Mouse (Mus musculus): ENCODE measurements around the gene Synpo2l. TPM values are rescaled to one million over a fixed set of nuclear protein-coding genes. Genes with fewer than 3 reads are reported as not detected.

The Synpo2l gene
- total and polyA plus RNA-seq, 3 experiments: 0.13 to 0.35 (median 0.17) TPM

Small RNAs within 50 kb of the gene (microRNA-seq; reads per million reads assigned to microRNA genes)
- 0.41 to 0.88 reads per million in 2 experiments for gene Mir6946

Other genes starting within 250 kb of the Synpo2l start
- 1 to 10 TPM; 1.1 to 2.9 TPM for gene Cfap70, start 216.1 kb downstream of the Synpo2l start, total RNA-seq (2021)
- gene Cfap70, start 216.1 kb downstream of the Synpo2l start, polyA plus RNA-seq (2012; rRNA removed): 0.06 and 0.12 TPM in 2 replicates
- 100 to 1,000 TPM; 109 to 121 TPM for gene Anxa7, start 188.2 kb downstream of the Synpo2l start, total RNA-seq (2021)
- 133 and 139 TPM in 2 replicates for gene Anxa7, start 188.2 kb downstream of the Synpo2l start, polyA plus RNA-seq (2012; rRNA removed)
- under 1 TPM; 0.21 to 0.61 TPM for gene Mss51, start 171.5 kb downstream of the Synpo2l start, total RNA-seq (2021)
- 0.07 and 0.10 TPM in 2 replicates for gene Mss51, start 171.5 kb downstream of the Synpo2l start, polyA plus RNA-seq (2012; rRNA removed)
- 10 to 100 TPM; 55.2 to 71.6 TPM for gene Ppp3cb, start 121.8 kb downstream of the Synpo2l start, total RNA-seq (2021)
- gene Ppp3cb, start 121.8 kb downstream of the Synpo2l start, polyA plus RNA-seq (2012; rRNA removed): 2.1 and 2.8 TPM in 2 replicates
- 10 to 100 TPM; 11.3 to 12.1 TPM for gene Usp54, start 27.3 kb downstream of the Synpo2l start, total RNA-seq (2021)
- 4.7 and 5.6 TPM in 2 replicates for gene Usp54, start 27.3 kb downstream of the Synpo2l start, polyA plus RNA-seq (2012; rRNA removed)
- not detected for gene Myoz1, start 11.8 kb downstream of the Synpo2l start, total RNA-seq (2021)
- gene Myoz1, start 11.8 kb downstream of the Synpo2l start, polyA plus RNA-seq (2012; rRNA removed): not detected in 2 replicates
- 100 to 1,000 TPM; 109 to 142 TPM for gene Sec24c, start 6.0 kb upstream of the Synpo2l start, total RNA-seq (2021)
- 283 and 329 TPM in 2 replicates for gene Sec24c, start 6.0 kb upstream of the Synpo2l start, polyA plus RNA-seq (2012; rRNA removed)
- gene Fut11, start 26.6 kb upstream of the Synpo2l start, total RNA-seq (2021): 10 to 100 TPM; 15.5 to 18.0 TPM
- 47.8 and 51.2 TPM in 2 replicates for gene Fut11, start 26.6 kb upstream of the Synpo2l start, polyA plus RNA-seq (2012; rRNA removed)
- gene Chchd1, start 34.7 kb upstream of the Synpo2l start, total RNA-seq (2021): 10 to 100 TPM; 66.6 to 93.6 TPM
- gene Chchd1, start 34.7 kb upstream of the Synpo2l start, polyA plus RNA-seq (2012; rRNA removed): 5.9 and 8.5 TPM in 2 replicates
- 100 to 1,000 TPM in 1 of 2 experiments, 10 to 100 TPM in 1; 95.8 to 128 TPM for gene Zswim8, start 39.2 kb upstream of the Synpo2l start, total RNA-seq (2021)
- gene Zswim8, start 39.2 kb upstream of the Synpo2l start, polyA plus RNA-seq (2012; rRNA removed): 279 and 287 TPM in 2 replicates
- gene Ndst2, start 66.2 kb upstream of the Synpo2l start, total RNA-seq (2021): 10 to 100 TPM; 24.6 to 25.0 TPM
- 34.9 and 35.9 TPM in 2 replicates for gene Ndst2, start 66.2 kb upstream of the Synpo2l start, polyA plus RNA-seq (2012; rRNA removed)
- gene Camk2g, start 125.7 kb upstream of the Synpo2l start, total RNA-seq (2021): 10 to 100 TPM; 51.4 to 67.7 TPM
- 41.7 and 42.8 TPM in 2 replicates for gene Camk2g, start 125.7 kb upstream of the Synpo2l start, polyA plus RNA-seq (2012; rRNA removed)
- 10 to 100 TPM; 31.2 to 64.4 TPM for gene Plau, start 168.3 kb upstream of the Synpo2l start, total RNA-seq (2021)
- gene Plau, start 168.3 kb upstream of the Synpo2l start, polyA plus RNA-seq (2012; rRNA removed): 1.8 and 1.9 TPM in 2 replicates